Mouse (Mus musculus): ENCODE results near the gene Erp44.
A peak's percentile ranks its signal among the peaks of the same experiment; 100 is the strongest.

Gene Erp44

GRCm38 (mm10) chr4:48239046-48239445 is 40.3 kb downstream of the Erp44 start:
- no peak for DNase-seq (ENCODE audit: low spot score in 2 of 2)

- no peak for DNase-seq (ENCODE audit: low spot score in 2 of 2)
Observed at GRCm38 (mm10) chr4:48236721-48237120, 42.6 kb downstream of the Erp44 start.

GRCm38 (mm10) chr4:48226800-48227199 is 52.6 kb downstream of the Erp44 start:
- DNase-seq (ENCODE audit: low spot score in 2 of 2), result no peak

- DNase-seq (ENCODE audit: low spot score in 2 of 2), result no peak
Observed at GRCm38 (mm10) chr4:48225604-48226003, 53.8 kb downstream of the Erp44 start.

- DNase-seq (ENCODE audit: low spot score in 2 of 2), result peak; percentile 48 to 64
Observed at GRCm38 (mm10) chr4:48225173-48225572, 54.2 kb downstream of the Erp44 start.

- DNase-seq (ENCODE audit: low spot score in 2 of 2), result no peak
Observed at GRCm38 (mm10) chr4:48203564-48203963, 75.8 kb downstream of the Erp44 start.

GRCm38 (mm10) chr4:48198447-48198846 is 80.9 kb downstream of the Erp44 start:
- DNase-seq (ENCODE audit: low spot score in 2 of 2), result no peak

- DNase-seq (ENCODE audit: low spot score in 2 of 2), result no peak
Observed at GRCm38 (mm10) chr4:48197925-48198324, 81.4 kb downstream of the Erp44 start.

GRCm38 (mm10) chr4:48182115-48182806 is 97.1 kb downstream of the Erp44 start:
- DNase-seq (ENCODE audit: low spot score in 2 of 2), result no peak

GRCm38 (mm10) chr4:48181366-48181765 is 98.0 kb downstream of the Erp44 start:
- no peak for DNase-seq (ENCODE audit: low spot score in 2 of 2)

GRCm38 (mm10) chr4:48180922-48181321 is 98.4 kb downstream of the Erp44 start:
- DNase-seq (ENCODE audit: low spot score in 2 of 2), result no peak

- no peak for DNase-seq (ENCODE audit: low spot score in 2 of 2)
Observed at GRCm38 (mm10) chr4:48175666-48176065, 103.7 kb downstream of the Erp44 start.

GRCm38 (mm10) chr4:48163851-48164250 is 115.5 kb downstream of the Erp44 start:
- no peak for DNase-seq (ENCODE audit: low spot score in 2 of 2)

GRCm38 (mm10) chr4:48160386-48160785 is 119.0 kb downstream of the Erp44 start:
- DNase-seq (ENCODE audit: low spot score in 2 of 2), result no peak

- DNase-seq (ENCODE audit: low spot score in 2 of 2), result no peak
Observed at GRCm38 (mm10) chr4:48155864-48156263, 123.5 kb downstream of the Erp44 start.

- DNase-seq (ENCODE audit: low spot score in 2 of 2), result peak; percentile 15 to 70
Observed at GRCm38 (mm10) chr4:48153229-48153628, 126.1 kb downstream of the Erp44 start.

- no peak for DNase-seq (ENCODE audit: low spot score in 2 of 2)
Observed at GRCm38 (mm10) chr4:48149492-48149891, 129.9 kb downstream of the Erp44 start.
